12 mouse cellular contexts compared by ENCODE assay signal in genomic region chr4:57672541-57672940, GRCm38 (mm10). TPM values are rescaled to one million over a fixed set of nuclear protein-coding genes. Genes with fewer than 3 reads are reported as not detected.
A peak's percentile ranks its signal among the peaks of the same experiment; 100 is the strongest.
DNase-seq lines count a peak whose midpoint lies in the region; ATAC-seq and TF ChIP-seq lines count a peak whose summit lies in the region.
"Had no signal": no experiment of that assay in that cellular context is flagged by ENCODE, and none has a peak within 500 bp of the region (broad histone marks: within the 10 kb centered on the region; RNA-seq: fewer than 3 reads in every experiment).

No protein-coding gene starts in this region.

- DNase-seq in adrenal gland, adult 2 months = peak; percentile 60
- DNase-seq in adrenal gland, adult 8-10 months = no peak
- DNase-seq in gastrocnemius, adult 2 months = no peak
- no peak for DNase-seq in gastrocnemius, postnatal 14 days
- DNase-seq in heart, postnatal 10 days = no peak
- DNase-seq in kidney, adult 2 months = no peak
- no peak for DNase-seq in kidney, postnatal 25 days

- H3K4me3 ChIP-seq in gastrocnemius, adult 2 months = no peak overlapping the region
- no peak overlapping the region for H3K4me3 ChIP-seq in heart, embryonic 13.5 days
- H3K4me3 ChIP-seq in kidney, adult 2 months (ENCODE audit: insufficient read depth, low read depth, low read length) = no peak overlapping the region
- H3K4me3 ChIP-seq: forebrain, embryonic 13.5 days; hindbrain, embryonic 13.5 days had no signal

- H3K9me3 ChIP-seq in heart, embryonic 13.5 days = no peaks in the 10 kb centered on the region
- H3K9me3 ChIP-seq: forebrain, embryonic 13.5 days; hindbrain, embryonic 13.5 days had no signal

- H3K36me3 ChIP-seq in heart, embryonic 13.5 days = peaks cover 6% of the 10 kb centered on the region; the same call in 1 of the 2 replicates
- H3K36me3 ChIP-seq in kidney, adult 2 months (ENCODE audit: control insufficient read depth, insufficient read depth, low read length) = no peaks in the 10 kb centered on the region
- H3K36me3 ChIP-seq: hindbrain, embryonic 13.5 days had no signal

- no peak overlapping the region for H3K4me2 ChIP-seq in heart, embryonic 13.5 days
- H3K4me2 ChIP-seq: forebrain, embryonic 13.5 days; hindbrain, embryonic 13.5 days had no signal

- 75% methylated on average over 4 of the region's 4 CpGs for WGBS in heart, embryonic 13.5 days
- WGBS in kidney, adult 2 months = 71% methylated on average over 4 of the region's 4 CpGs

- peak overlapping the region; percentile 85 for H3K27ac ChIP-seq in gastrocnemius, adult 2 months
- H3K27ac ChIP-seq in heart, embryonic 13.5 days (replicated peaks) = peak overlapping the region; percentile 89; the same call in 1 of the 2 replicates
- peak overlapping the region; percentile 33; the same call in 1 of the 2 replicates for H3K27ac ChIP-seq in kidney, adult 2 months (ENCODE audit: insufficient read depth, low read depth, low read length)
- H3K27ac ChIP-seq: forebrain, embryonic 13.5 days; hindbrain, embryonic 13.5 days; hindbrain, postnatal 0 days had no signal

- no peak overlapping the region for H3K9ac ChIP-seq in heart, embryonic 13.5 days
- H3K9ac ChIP-seq: forebrain, embryonic 13.5 days; forebrain, postnatal 0 days; hindbrain, embryonic 13.5 days had no signal

- ATAC-seq in heart, embryonic 13.5 days (ENCODE audit: extremely low read depth, insufficient number of reproducible peaks, low FRiP score, low TSS enrichment) = no peak

- TF ChIP-seq CTCF in gastrocnemius, adult 2 months (IDR thresholded peaks at IDR 0.05) = no peak
- TF ChIP-seq CTCF in kidney, adult 2 months (conservative IDR thresholded peaks at IDR 0.05; ENCODE audit: insufficient read depth, insufficient read length, low read depth, low read length) = no peak

- peaks cover 81% of the 10 kb centered on the region for H3K4me1 ChIP-seq in heart, embryonic 13.5 days
- peaks cover 12% of the 10 kb centered on the region; the same call in 1 of the 2 replicates for H3K4me1 ChIP-seq in kidney, adult 2 months (ENCODE audit: control insufficient read depth, insufficient read depth, low read length)

- TF ChIP-seq POLR2A in kidney, adult 2 months (IDR thresholded peaks at IDR 0.05; ENCODE audit: low read depth, low read length) = no peak

- H3K27me3 ChIP-seq in heart, embryonic 13.5 days (replicated peaks) = no peaks in the 10 kb centered on the region
- H3K27me3 ChIP-seq in kidney, adult 2 months (replicated peaks; ENCODE audit: control insufficient read depth, insufficient read depth, low read length) = no peaks in the 10 kb centered on the region
- H3K27me3 ChIP-seq: forebrain, embryonic 13.5 days; hindbrain, embryonic 13.5 days had no signal

- intact Hi-C loops in gastrocnemius, adult 2 months (cut with DNase I) = no loop called here
- intact Hi-C loops in gastrocnemius, postnatal 14 days (cut with DNase I; ENCODE audit: low total_unique reads) = loop anchor here (2.0 kb wide), 1 partner anchor 114 kb away; no protein-coding TSS in a partner anchor
- intact Hi-C loops in heart, postnatal 10 days (cut with DNase I) = loop anchor here (2.0 kb wide), 2 partner anchors 174 to 208 kb away; no protein-coding TSS in a partner anchor

RNA-seq across cellular contexts. Expression of gene Akap2, which starts 44.9 kb away (rescaled TPM):
- total RNA-seq in adrenal gland, adult 2 months (2021) = 100 to 1,000 TPM in 1 of 2 experiments, 10 to 100 TPM in 1; 99.1 to 186 TPM
- 56.4 and 60.7 TPM in 2 replicates for polyA plus RNA-seq in adrenal gland, adult 2 months (2012; rRNA removed)
- 100 to 1,000 TPM; 136 to 169 (median 139) TPM for total RNA-seq in adrenal gland, adult 8-10 months (2022)
- 10 to 100 TPM; 28.3 to 42.6 TPM for total RNA-seq in gastrocnemius, adult 2 months (2021)
- 10 to 100 TPM; 36.1 to 37.1 TPM for total RNA-seq in gastrocnemius, postnatal 14 days (2021)
- 41.3 and 43.1 TPM in 2 replicates for polyA plus RNA-seq in heart, embryonic 13.5 days (2015; fragmentation: Nextera tagmentation; extraction: Ambion mirVana)
- 100 to 1,000 TPM; 127 to 141 TPM for total RNA-seq in heart, postnatal 10 days (2021)
- polyA plus RNA-seq in kidney, adult 2 months (2012; rRNA removed) = 124 and 126 TPM in 2 replicates

Comparison
In these comparisons a context has a peak if more than half of its experiments do, and no peak if none do; other contexts are left out.
1. H3K27ac ChIP-seq: peak in every context shown above with its lines; median percentile 89 in heart, embryonic 13.5 days; 85 in gastrocnemius, adult 2 months; 33 in kidney, adult 2 months.